In genomic region chr9:59266332-59266731, GRCm38 (mm10) we compare ENCODE assay signal across 10 mouse cellular contexts. TPM values are rescaled to one million over a fixed set of nuclear protein-coding genes. Genes with fewer than 3 reads are reported as not detected.
DNase-seq lines count a peak whose midpoint lies in the region; ATAC-seq and TF ChIP-seq lines count a peak whose summit lies in the region.
"Had no signal": no experiment of that assay in that cellular context is flagged by ENCODE, and none has a peak within 500 bp of the region (broad histone marks: within the 10 kb centered on the region; RNA-seq: fewer than 3 reads in every experiment).

No protein-coding gene starts in this region.

- no peaks in the 10 kb centered on the region for H3K79me2 ChIP-seq in liver, adult 2 months (ENCODE audit: control insufficient read depth, insufficient read depth, low read length)

- in situ Hi-C loops in Patski (cut with MboI; ENCODE audit: low pct_unique_long_range_greater_than_20kb), result loop anchor here (5.0 kb wide), 1 partner anchor 369 kb away; no protein-coding TSS in a partner anchor

- ATAC-seq in liver, embryonic 11.5 days (replicated peaks; ENCODE audit: low FRiP score), result no peak
- ATAC-seq in Patski, result no peak

- peaks cover 3% of the 10 kb centered on the region; the same call in 1 of the 2 replicates for H3K4me1 ChIP-seq in liver, adult 2 months (ENCODE audit: control insufficient read depth, insufficient read depth, low read length)
- peaks cover 3% of the 10 kb centered on the region; the same call in 1 of the 2 replicates for H3K4me1 ChIP-seq in liver, embryonic 11.5 days (replicated peaks; ENCODE audit: control insufficient read depth, insufficient read depth, low read length)

- CTCF ChIA-PET in Patski (lab: Charles Lee), result interaction anchor here (0.6 to 1.5 kb wide), 4 partner anchors 8 to 253 kb away, joined by 3 to 4 read pairs (median 4); no protein-coding TSS in a partner anchor

- DNase-seq in liver, adult 2 months (ENCODE audit: extremely low read depth, low read depth, low spot score), result peak; percentile 52
- no peak for DNase-seq in liver, embryonic 11.5 days (ENCODE audit: low spot score)
- DNase-seq in Patski (ENCODE audit: low read depth, low spot score), result no peak
- DNase-seq in induced T-regulatory cell, adult 2 months (ENCODE audit: low read depth), result peak; percentile 68
- DNase-seq in retina, embryonic 14.5 days (ENCODE audit: low spot score), result peak; percentile 53
- no peak for DNase-seq in right cerebral cortex, postnatal 14 days
- no peak for DNase-seq in left cerebral cortex, adult 11 months (ENCODE audit: low spot score)
- DNase-seq in cerebellum, adult 8-10 months, result no peak
- DNase-seq: gastrocnemius, postnatal 36 days had no signal

- no peaks in the 10 kb centered on the region for H3K36me3 ChIP-seq in liver, adult 2 months (ENCODE audit: control insufficient read depth, insufficient read depth, low read length)
- no peaks in the 10 kb centered on the region for H3K36me3 ChIP-seq in liver, embryonic 11.5 days (ENCODE audit: control insufficient read depth, insufficient read depth, low read length)
- H3K36me3 ChIP-seq: stomach, embryonic 15.5 days had no signal

- H3K27me3 ChIP-seq in liver, adult 2 months (ENCODE audit: control insufficient read depth, insufficient read depth, low read length), result no peaks in the 10 kb centered on the region
- H3K27me3 ChIP-seq in liver, embryonic 11.5 days (replicated peaks; ENCODE audit: control insufficient read depth, insufficient read depth, low read length), result no peaks in the 10 kb centered on the region
- H3K27me3 ChIP-seq in Patski, result no peaks in the 10 kb centered on the region
- H3K27me3 ChIP-seq: stomach, embryonic 15.5 days had no signal

- no peak for TF ChIP-seq POLR2A in liver, adult 2 months (IDR thresholded peaks at IDR 0.05; ENCODE audit: extremely low read depth, insufficient read depth, low read length)

- H3K4me2 ChIP-seq in liver, embryonic 11.5 days, result no peak overlapping the region
- H3K4me2 ChIP-seq: stomach, embryonic 15.5 days had no signal

- no peak overlapping the region for H3K9ac ChIP-seq in liver, adult 2 months (ENCODE audit: low read depth, low read length)
- H3K9ac ChIP-seq in liver, embryonic 11.5 days (ENCODE audit: low read depth, low read length), result no peak overlapping the region
- H3K9ac ChIP-seq: stomach, embryonic 15.5 days had no signal

- no peak overlapping the region for H3K4me3 ChIP-seq in liver, adult 2 months (ENCODE audit: insufficient read depth, low read depth, low read length)
- no peak overlapping the region for H3K4me3 ChIP-seq in liver, embryonic 11.5 days (ENCODE audit: low read depth, low read length)
- H3K4me3 ChIP-seq: stomach, embryonic 15.5 days had no signal

- no peak overlapping the region for H3K27ac ChIP-seq in liver, adult 2 months (replicated peaks; ENCODE audit: insufficient read depth, low read depth, low read length)
- H3K27ac ChIP-seq in liver, embryonic 11.5 days (ENCODE audit: low read depth, low read length), result no peak overlapping the region
- H3K27ac ChIP-seq: stomach, embryonic 15.5 days had no signal

- 48% methylated on average over 6 of the region's 6 CpGs for WGBS in liver, adult 2 months
- WGBS in liver, embryonic 11.5 days, result 52% methylated on average over 6 of the region's 6 CpGs

- POLR2A ChIA-PET in Patski (lab: Charles Lee), result interaction anchor here (0.5 to 0.7 kb wide), 2 partner anchors 24 to 266 kb away, joined by 3 to 10 read pairs; no protein-coding TSS in a partner anchor

- no peaks in the 10 kb centered on the region for H3K9me3 ChIP-seq in liver, embryonic 11.5 days (ENCODE audit: control insufficient read depth, low read length)
- H3K9me3 ChIP-seq: stomach, embryonic 15.5 days had no signal

- peak; percentile 57 for TF ChIP-seq CTCF in liver, adult 2 months (IDR thresholded peaks at IDR 0.05; ENCODE audit: low read depth, low read length)
- peak; percentile 45 for TF ChIP-seq CTCF in Patski (IDR thresholded peaks at IDR 0.05)

RNA-seq across cellular contexts. Expression of gene Adpgk, which starts 25.0 kb away (rescaled TPM):
- 11.1 and 11.3 TPM in 2 replicates for total RNA-seq in liver, adult 2 months (2014; rRNA removed)
- polyA plus RNA-seq in liver, adult 2 months (2012; rRNA removed), result 7.6 and 7.9 TPM in 2 replicates
- polyA plus RNA-seq in liver, embryonic 11.5 days (2014; fragmentation: Nextera tagmentation; extraction: Ambion mirVana), result 43.9 and 45.4 TPM in 2 replicates
- 32.6 TPM for polyA plus RNA-seq in Patski (2021)

Comparison
In these comparisons a context has a peak if more than half of its experiments do, and no peak if none do; other contexts are left out.
1. DNase-seq: peak in liver, adult 2 months (single experiment), induced T-regulatory cell, adult 2 months (single experiment) and retina, embryonic 14.5 days (single experiment); none in liver, embryonic 11.5 days (single experiment), Patski (single experiment), right cerebral cortex, postnatal 14 days (single experiment), left cerebral cortex, adult 11 months (single experiment) and cerebellum, adult 8-10 months (single experiment).